Mouse (Mus musculus): ENCODE measurements around the gene Npnt.

- TF ChIP-seq EP300 (IDR thresholded peaks at IDR 0.05; ENCODE audit: low read depth) (no peak), CTCF (IDR thresholded peaks at IDR 0.05; ENCODE audit: low read depth) (no peak)
Observed at GRCm38 (mm10) chr3:132981968-132982367, 31.9 kb upstream of the Npnt start.

Measured in liver, embryonic 14.5 days (tissue).